9 mouse cellular contexts compared by ENCODE assay signal in genomic region chr10:70439676-70440521, GRCm38 (mm10). TPM values are rescaled to one million over a fixed set of nuclear protein-coding genes. Genes with fewer than 3 reads are reported as not detected.
DNase-seq lines count a peak whose midpoint lies in the region; ATAC-seq and TF ChIP-seq lines count a peak whose summit lies in the region.
"Had no signal": no experiment of that assay in that cellular context is flagged by ENCODE, and none has a peak within 500 bp of the region (broad histone marks: within the 10 kb centered on the region; RNA-seq: fewer than 3 reads in every experiment).

Gene Fam13c, plus strand, starts transcription at chr10:70440481.

- H3K4me3 ChIP-seq in ES-E14 (ENCODE audit: insufficient read depth in 1 of 2, low read depth in 1 of 2, low read length in 2 of 2, poor library complexity in 1 of 2, severe bottlenecking in 1 of 2): peak within 1 kb of the TSS; percentile 64 to 68
- H3K4me3 ChIP-seq in embryonic facial prominence, embryonic 14.5 days (ENCODE audit: low read depth, low read length): peak within 1 kb of the TSS; percentile 60
- peak within 1 kb of the TSS; percentile 53 for H3K4me3 ChIP-seq in hindbrain, embryonic 11.5 days (ENCODE audit: low read depth, low read length)
- peak within 1 kb of the TSS; percentile 76 for H3K4me3 ChIP-seq in left cerebral cortex, adult 2 months
- H3K4me3 ChIP-seq in midbrain, embryonic 13.5 days (replicated peaks): peak within 1 kb of the TSS; percentile 67

- peak within 1 kb of the TSS; percentile 86 for H3K4me2 ChIP-seq in embryonic facial prominence, embryonic 14.5 days (ENCODE audit: low read depth, low read length)
- H3K4me2 ChIP-seq in hindbrain, embryonic 11.5 days (replicated peaks; ENCODE audit: low read depth, low read length): peak within 1 kb of the TSS; percentile 40
- peak within 1 kb of the TSS; percentile 73 for H3K4me2 ChIP-seq in midbrain, embryonic 13.5 days (replicated peaks)

- no peaks in the 10 kb centered on the region for H3K27me3 ChIP-seq in embryonic facial prominence, embryonic 14.5 days (replicated peaks; ENCODE audit: control insufficient read depth, insufficient read depth, low read length)
- H3K27me3 ChIP-seq in hindbrain, embryonic 11.5 days (ENCODE audit: control insufficient read depth, insufficient read depth, low read length): no peaks in the 10 kb centered on the region
- no peaks in the 10 kb centered on the region for H3K27me3 ChIP-seq in midbrain, embryonic 13.5 days

- H3K9ac ChIP-seq in ES-E14 (ENCODE audit: insufficient read depth, low read depth, low read length, poor library complexity, severe bottlenecking): peak within 1 kb of the TSS; percentile 50
- H3K9ac ChIP-seq in embryonic facial prominence, embryonic 14.5 days (ENCODE audit: low read depth, low read length): peak within 1 kb of the TSS; percentile 73
- peak within 1 kb of the TSS; percentile 74 for H3K9ac ChIP-seq in hindbrain, embryonic 11.5 days (ENCODE audit: low read depth, low read length)
- peak within 1 kb of the TSS; percentile 86 for H3K9ac ChIP-seq in midbrain, embryonic 13.5 days (replicated peaks)

- no peaks in the 10 kb centered on the region for H3K36me3 ChIP-seq in ES-E14 (ENCODE audit: control insufficient read depth, insufficient read depth, low read length, poor library complexity, severe bottlenecking)
- H3K36me3 ChIP-seq in embryonic facial prominence, embryonic 14.5 days (ENCODE audit: control insufficient read depth, insufficient read depth, low read length): no peaks in the 10 kb centered on the region
- H3K36me3 ChIP-seq in hindbrain, embryonic 11.5 days (ENCODE audit: control insufficient read depth, insufficient read depth, low read length): no peaks in the 10 kb centered on the region
- H3K36me3 ChIP-seq in midbrain, embryonic 13.5 days: no peaks in the 10 kb centered on the region

- no peaks in the 10 kb centered on the region for H3K9me3 ChIP-seq in ES-E14 (ENCODE audit: control insufficient read depth, insufficient read depth, low read depth, low read length)
- H3K9me3 ChIP-seq in embryonic facial prominence, embryonic 14.5 days (ENCODE audit: control insufficient read depth, low read length): no peaks in the 10 kb centered on the region
- H3K9me3 ChIP-seq in hindbrain, embryonic 11.5 days (ENCODE audit: control insufficient read depth, low read length): no peaks in the 10 kb centered on the region
- H3K9me3 ChIP-seq in midbrain, embryonic 13.5 days: no peaks in the 10 kb centered on the region

- WGBS in embryonic facial prominence, embryonic 14.5 days: 12% methylated on average over 23 of the region's 24 CpGs
- 9% methylated on average over 24 of the region's 24 CpGs for WGBS in hindbrain, embryonic 11.5 days
- 9% methylated on average over 24 of the region's 24 CpGs for WGBS in midbrain, embryonic 13.5 days

- intact Hi-C loops in left cerebral cortex, adult 2 months (cut with DNase I): loop anchor here (1.0 to 5.0 kb wide), 2 partner anchors 42 to 68 kb away; no protein-coding TSS in a partner anchor

- TF ChIP-seq CTCF in left cerebral cortex, adult 2 months (IDR thresholded peaks at IDR 0.05): no peak

- ATAC-seq in embryonic facial prominence, embryonic 14.5 days (ENCODE audit: low read depth): peak; percentile 65
- ATAC-seq in hindbrain, embryonic 11.5 days (ENCODE audit: low FRiP score): peak; percentile 75
- ATAC-seq in midbrain, embryonic 13.5 days: peak; percentile 73
- no peak for ATAC-seq in erythroid progenitor cell, adult 5-6 weeks (replicated peaks; ENCODE audit: low FRiP score, poor library complexity, severe bottlenecking)

- no peak within 1 kb of the TSS; the same call in none of the 2 replicates for H3K27ac ChIP-seq in ES-E14 (ENCODE audit: insufficient read depth, low read depth, low read length, poor library complexity, severe bottlenecking)
- H3K27ac ChIP-seq in embryonic facial prominence, embryonic 14.5 days (replicated peaks; ENCODE audit: low read depth, low read length): peak within 1 kb of the TSS; percentile 89
- H3K27ac ChIP-seq in hindbrain, embryonic 11.5 days (ENCODE audit: low read depth, low read length): peak within 1 kb of the TSS; percentile 89
- H3K27ac ChIP-seq in left cerebral cortex, adult 2 months: peak within 1 kb of the TSS; percentile 95
- peak within 1 kb of the TSS; percentile 95 for H3K27ac ChIP-seq in midbrain, embryonic 13.5 days

- H3K4me1 ChIP-seq in ES-E14 (ENCODE audit: control insufficient read depth in 2 of 2, insufficient read depth in 2 of 2, low read length in 2 of 2, poor library complexity in 1 of 2): peaks cover 17% of the 10 kb centered on the region in 2 experiments
- H3K4me1 ChIP-seq in embryonic facial prominence, embryonic 14.5 days (ENCODE audit: control insufficient read depth, insufficient read depth, low read length): peaks cover 9% of the 10 kb centered on the region; the same call in 1 of the 2 replicates
- no peaks in the 10 kb centered on the region; the same call in none of the 2 replicates for H3K4me1 ChIP-seq in hindbrain, embryonic 11.5 days (replicated peaks; ENCODE audit: control insufficient read depth, insufficient read depth, low read length)
- H3K4me1 ChIP-seq in midbrain, embryonic 13.5 days (replicated peaks): peaks cover 39% of the 10 kb centered on the region

- no peak for DNase-seq in ES-E14 (ENCODE audit: low read depth, low spot score)
- DNase-seq in adrenal gland, postnatal 14 days: peak; percentile 41
- peak; percentile 49 for DNase-seq in embryonic facial prominence, embryonic 14.5 days (ENCODE audit: low spot score)
- DNase-seq in hindbrain, embryonic 11.5 days (ENCODE audit: low spot score): peak; percentile 69
- peak in 1 of 2 experiments; percentile 39 for DNase-seq in left cerebral cortex, adult 2 months (ENCODE audit: extremely low spot score in 1 of 2, low spot score in 2 of 2)
- no peak for DNase-seq in urinary bladder, postnatal 4 days (ENCODE audit: low spot score in 2 of 2)

- in situ Hi-C loops in ES-E14 (cut with MboI; ENCODE audit: low sequenced_read_pairs in 2 of 2, unreplicated experiment in 2 of 2): no loop called here

TF ChIP-seq in ES-E14, 5 proteins besides CTCF, POLR2A, EP300 and RAD21:
- TF ChIP-seq ZC3H11A (IDR thresholded peaks at IDR 0.05; ENCODE audit: borderline replicate concordance, low read depth, low read length) (no peak), ZNF384 (IDR thresholded peaks at IDR 0.05; ENCODE audit: low read depth, low read length) (no peak), MAFK (IDR thresholded peaks at IDR 0.05; ENCODE audit: insufficient read depth, low read depth, low read length) (no peak), HCFC1 (IDR thresholded peaks at IDR 0.05; ENCODE audit: borderline replicate concordance, insufficient read depth, low read length) (no peak), CHD2 (IDR thresholded peaks at IDR 0.05; ENCODE audit: low read depth, low read length) (no peak)
TF ChIP-seq in ES-E14: peak in this region for 0.

RNA-seq across cellular contexts. Expression of gene Fam13c, which starts in this region (rescaled TPM):
- 4.0 and 4.4 TPM in 2 replicates for total RNA-seq in ES-E14 (2012; rRNA removed)
- total RNA-seq in adrenal gland, postnatal 14 days (2021): 14.7 and 17.3 TPM in 2 replicates
- polyA plus RNA-seq in embryonic facial prominence, embryonic 14.5 days (2014; fragmentation: Nextera tagmentation; extraction: Ambion mirVana): 11.3 and 11.8 TPM in 2 replicates
- 17.1 and 19.8 TPM in 2 replicates for polyA plus RNA-seq in hindbrain, embryonic 11.5 days (2014; fragmentation: Nextera tagmentation; extraction: Ambion mirVana)
- 10 to 100 TPM; 56.5 to 69.2 TPM for total RNA-seq in left cerebral cortex, adult 2 months (2021)
- polyA plus RNA-seq in midbrain, embryonic 13.5 days (2015; fragmentation: Nextera tagmentation; extraction: Ambion mirVana): 31.1 and 31.5 TPM in 2 replicates
- total RNA-seq in erythroid progenitor cell, adult 5-6 weeks (2015; ENCODE audit: low replicate concordance): not detected in 2 replicates
- total RNA-seq in erythroid progenitor cell, adult 5-6 weeks (2017; ENCODE audit: low replicate concordance): not detected in 2 replicates
- total RNA-seq: common myeloid progenitor, adult 5-6 weeks had no signal

Comparison
In these comparisons a context has a peak if more than half of its experiments do, and no peak if none do; other contexts are left out.
1. DNase-seq: peak in adrenal gland, postnatal 14 days (single experiment), embryonic facial prominence, embryonic 14.5 days (single experiment) and hindbrain, embryonic 11.5 days (single experiment); none in ES-E14 (single experiment) and urinary bladder, postnatal 4 days (0 of 2).
2. Peak in every context shown above with its lines, with median percentiles within 50 percentile points of each other: H3K4me3 ChIP-seq, H3K9ac ChIP-seq and H3K4me2 ChIP-seq.